8 mouse cellular contexts compared by ENCODE assay signal in the genomic region with DNA sequence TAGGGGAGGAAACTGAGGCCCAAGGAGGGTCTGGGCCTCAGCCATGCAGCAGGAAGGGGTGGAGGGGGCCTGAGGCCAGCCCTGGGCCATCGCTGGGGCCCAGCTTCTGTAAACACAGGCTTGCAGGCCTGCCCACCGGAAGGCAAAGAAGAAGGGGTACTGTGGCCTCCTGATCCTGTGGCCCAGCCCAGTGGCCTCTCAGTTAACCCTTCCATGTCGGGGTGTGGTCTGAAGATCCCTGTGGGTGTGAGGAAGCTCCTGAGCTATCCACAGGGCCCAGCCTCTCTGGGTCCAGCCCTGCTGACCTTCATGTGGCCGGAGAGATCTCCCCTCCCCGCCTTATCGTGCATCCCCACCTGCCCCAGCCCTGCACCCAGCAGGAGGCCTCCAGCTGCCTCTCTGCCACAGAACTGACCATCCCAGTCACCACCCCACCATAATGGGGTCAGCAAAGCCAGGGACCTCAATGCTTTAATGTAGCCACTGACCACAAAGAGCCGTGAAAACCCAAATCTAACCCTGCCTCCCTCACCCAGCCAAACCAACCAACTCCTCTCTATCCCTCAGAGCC. TPM values are rescaled to one million over a fixed set of nuclear protein-coding genes. Genes with fewer than 3 reads are reported as not detected.
DNase-seq lines count a peak whose midpoint lies in the region; ATAC-seq and TF ChIP-seq lines count a peak whose summit lies in the region.

No protein-coding gene starts in this region.

- no peak overlapping the region for H3K4me3 ChIP-seq in hindbrain, embryonic 12.5 days
- H3K4me3 ChIP-seq in hindbrain, embryonic 16.5 days (ENCODE audit: low read length) = no peak overlapping the region
- H3K4me3 ChIP-seq in G1E (ENCODE audit: low read depth, low read length) = peak overlapping the region; percentile 62; the same call in 1 of the 2 replicates
- H3K4me3 ChIP-seq in embryonic facial prominence, embryonic 12.5 days = 0 out of 2 replicates have a peak overlapping the region, but pooled peaks have one; percentile 0
- no peak overlapping the region; a peak in 1 of 4 replicates for H3K4me3 ChIP-seq in liver, embryonic 14.5 days (ENCODE audit: insufficient read depth in 1 of 2, low read depth in 2 of 2, low read length in 2 of 2)

- H3K4me2 ChIP-seq in hindbrain, embryonic 12.5 days (replicated peaks) = no peak overlapping the region
- H3K4me2 ChIP-seq in hindbrain, embryonic 16.5 days (ENCODE audit: low read length) = no peak overlapping the region
- no peak overlapping the region for H3K4me2 ChIP-seq in embryonic facial prominence, embryonic 12.5 days (replicated peaks)
- H3K4me2 ChIP-seq in liver, embryonic 14.5 days (ENCODE audit: low read depth) = peak overlapping the region; percentile 27

- peak overlapping the region; percentile 49 for H3K9ac ChIP-seq in hindbrain, embryonic 12.5 days
- no peak overlapping the region; the same call in 1 of the 2 replicates for H3K9ac ChIP-seq in hindbrain, embryonic 16.5 days (ENCODE audit: low read depth, low read length)
- H3K9ac ChIP-seq in embryonic facial prominence, embryonic 12.5 days = 0 out of 2 replicates have a peak overlapping the region, but pooled peaks have one; percentile 25
- no peak overlapping the region; the same call in 1 of the 2 replicates for H3K9ac ChIP-seq in liver, embryonic 14.5 days (replicated peaks)

- no peaks in the 10 kb centered on the region for H3K9me3 ChIP-seq in hindbrain, embryonic 12.5 days (replicated peaks)
- no peaks in the 10 kb centered on the region for H3K9me3 ChIP-seq in hindbrain, embryonic 16.5 days (ENCODE audit: control insufficient read depth, low read length)
- no peaks in the 10 kb centered on the region for H3K9me3 ChIP-seq in G1E (replicated peaks)
- H3K9me3 ChIP-seq in embryonic facial prominence, embryonic 12.5 days = no peaks in the 10 kb centered on the region
- H3K9me3 ChIP-seq in liver, embryonic 14.5 days (ENCODE audit: control insufficient read depth, low read length) = no peaks in the 10 kb centered on the region

- TF ChIP-seq EP300 in liver, embryonic 14.5 days (IDR thresholded peaks at IDR 0.05; ENCODE audit: low read depth) = no peak

- peak overlapping the region; percentile 74 for H3K27ac ChIP-seq in hindbrain, embryonic 12.5 days
- H3K27ac ChIP-seq in hindbrain, embryonic 16.5 days (ENCODE audit: low read depth, low read length) = no peak overlapping the region
- H3K27ac ChIP-seq in embryonic facial prominence, embryonic 12.5 days = peak overlapping the region; percentile 73
- H3K27ac ChIP-seq in liver, embryonic 14.5 days = peak overlapping the region; percentile 29

- H3K4me1 ChIP-seq in hindbrain, embryonic 12.5 days = peaks cover 30% of the 10 kb centered on the region
- H3K4me1 ChIP-seq in hindbrain, embryonic 16.5 days (ENCODE audit: control insufficient read depth, insufficient read depth, low read depth, low read length) = peaks cover 4% of the 10 kb centered on the region; the same call in 1 of the 2 replicates
- H3K4me1 ChIP-seq in G1E (ENCODE audit: insufficient read depth, low read depth, low read length) = peaks cover 71% of the 10 kb centered on the region
- H3K4me1 ChIP-seq in embryonic facial prominence, embryonic 12.5 days = peaks cover 32% of the 10 kb centered on the region
- peaks cover 28 to 38% of the 10 kb centered on the region in 2 experiments for H3K4me1 ChIP-seq in liver, embryonic 14.5 days (replicated peaks; ENCODE audit: control insufficient read depth in 2 of 2, insufficient read depth in 2 of 2, low read length in 1 of 2)

- TF ChIP-seq CTCF in G1E (IDR thresholded peaks at IDR 0.05; ENCODE audit: low read depth, low read length) = no peak
- no peak for TF ChIP-seq CTCF in liver, embryonic 14.5 days (IDR thresholded peaks at IDR 0.05; ENCODE audit: low read depth)

- DNase-seq in G1E (ENCODE audit: low spot score) = peak; percentile 65
- DNase-seq in liver, embryonic 14.5 days (ENCODE audit: low read depth in 3 of 3, low spot score in 3 of 3) = no peak
- no peak for DNase-seq in cerebellum, postnatal 4 days (ENCODE audit: low spot score in 2 of 2)
- DNase-seq in ovary, postnatal 10 days (ENCODE audit: low spot score) = no peak
- DNase-seq in B cell, adult 2 months = no peak

- no peak for ATAC-seq in hindbrain, embryonic 12.5 days (ENCODE audit: low FRiP score)
- no peak for ATAC-seq in hindbrain, embryonic 16.5 days
- ATAC-seq in G1E (ENCODE audit: extremely low read depth, insufficient number of reproducible peaks, low FRiP score, poor library complexity, severe bottlenecking) = peak; percentile 52; the same call in 1 of the 2 replicates
- ATAC-seq in embryonic facial prominence, embryonic 12.5 days (ENCODE audit: insufficient number of reproducible peaks, insufficient read depth, low FRiP score, low TSS enrichment) = no peak
- ATAC-seq in liver, embryonic 14.5 days (ENCODE audit: insufficient read depth) = peak; percentile 64

- no peaks in the 10 kb centered on the region for H3K27me3 ChIP-seq in hindbrain, embryonic 12.5 days
- H3K27me3 ChIP-seq in hindbrain, embryonic 16.5 days (replicated peaks; ENCODE audit: control insufficient read depth, insufficient read depth, low read length) = no peaks in the 10 kb centered on the region
- no peaks in the 10 kb centered on the region for H3K27me3 ChIP-seq in G1E (ENCODE audit: insufficient read depth, low read length)
- no peaks in the 10 kb centered on the region for H3K27me3 ChIP-seq in embryonic facial prominence, embryonic 12.5 days
- no peaks in the 10 kb centered on the region for H3K27me3 ChIP-seq in liver, embryonic 14.5 days (ENCODE audit: control insufficient read depth, insufficient read depth, low read length)

- WGBS in hindbrain, embryonic 12.5 days = 11% methylated on average over 7 of the region's 7 CpGs
- WGBS in hindbrain, embryonic 16.5 days = 15% methylated on average over 7 of the region's 7 CpGs
- 10% methylated on average over 7 of the region's 7 CpGs for WGBS in embryonic facial prominence, embryonic 12.5 days
- WGBS in liver, embryonic 14.5 days (ENCODE audit: insufficient replicate concordance) = 5% methylated on average over 7 of the region's 7 CpGs

- peaks cover 49% of the 10 kb centered on the region for H3K36me3 ChIP-seq in hindbrain, embryonic 12.5 days
- peaks cover 13% of the 10 kb centered on the region; the same call in 1 of the 2 replicates for H3K36me3 ChIP-seq in hindbrain, embryonic 16.5 days (ENCODE audit: control insufficient read depth, insufficient read depth, low read length)
- H3K36me3 ChIP-seq in G1E (replicated peaks) = peaks cover 98% of the 10 kb centered on the region
- peaks cover 40% of the 10 kb centered on the region for H3K36me3 ChIP-seq in embryonic facial prominence, embryonic 12.5 days
- H3K36me3 ChIP-seq in liver, embryonic 14.5 days (replicated peaks; ENCODE audit: control insufficient read depth, insufficient read depth, low read depth) = no peaks in the 10 kb centered on the region

RNA-seq across cellular contexts. Expression of a gene that starts 13.1 kb away (rescaled TPM):
- 89.4 and 100 TPM in 2 replicates for polyA plus RNA-seq in hindbrain, embryonic 12.5 days (2016; fragmentation: Nextera tagmentation; extraction: Ambion mirVana)
- 97.7 and 102 TPM in 2 replicates for polyA plus RNA-seq in hindbrain, embryonic 16.5 days (2015; fragmentation: Nextera tagmentation; extraction: Ambion mirVana)
- total RNA-seq in G1E (2014; fragmentation: Nextera tagmentation) = 28.5 and 37.3 TPM in 2 replicates
- total RNA-seq in G1E (2017) = 34.4 and 34.6 TPM in 2 replicates
- polyA plus RNA-seq in G1E (2012) = 69.0 and 69.5 TPM in 2 replicates
- polyA plus RNA-seq in embryonic facial prominence, embryonic 12.5 days (2016; fragmentation: Nextera tagmentation; extraction: Ambion mirVana) = 118 and 120 TPM in 2 replicates
- polyA plus RNA-seq in liver, embryonic 14.5 days (2012; rRNA removed) = 22.3 and 24.7 TPM in 2 replicates
- 58.4 TPM in 2 replicates for polyA plus RNA-seq in liver, embryonic 14.5 days (2014; fragmentation: Nextera tagmentation; extraction: Ambion mirVana)

RNA-seq across cellular contexts. Expression of a gene that starts 20.0 kb away (rescaled TPM):
- polyA plus RNA-seq in hindbrain, embryonic 12.5 days (2016; fragmentation: Nextera tagmentation; extraction: Ambion mirVana) = 4.7 and 5.3 TPM in 2 replicates
- 1.6 and 1.7 TPM in 2 replicates for polyA plus RNA-seq in hindbrain, embryonic 16.5 days (2015; fragmentation: Nextera tagmentation; extraction: Ambion mirVana)
- total RNA-seq in G1E (2014; fragmentation: Nextera tagmentation) (35.4 and 41.3 TPM in 2 replicates), G1E (2017) (32.8 and 35.1 TPM in 2 replicates)
- 164 and 202 TPM in 2 replicates for polyA plus RNA-seq in G1E (2012)
- 4.9 and 6.6 TPM in 2 replicates for polyA plus RNA-seq in embryonic facial prominence, embryonic 12.5 days (2016; fragmentation: Nextera tagmentation; extraction: Ambion mirVana)
- 5.5 and 6.4 TPM in 2 replicates for polyA plus RNA-seq in liver, embryonic 14.5 days (2012; rRNA removed)
- 3.4 and 3.9 TPM in 2 replicates for polyA plus RNA-seq in liver, embryonic 14.5 days (2014; fragmentation: Nextera tagmentation; extraction: Ambion mirVana)

RNA-seq across cellular contexts. Expression of a gene that starts 23.7 kb away (rescaled TPM):
- polyA plus RNA-seq in hindbrain, embryonic 12.5 days (2016; fragmentation: Nextera tagmentation; extraction: Ambion mirVana) = 0.23 and 0.44 TPM in 2 replicates
- 0.45 and 0.46 TPM in 2 replicates for polyA plus RNA-seq in hindbrain, embryonic 16.5 days (2015; fragmentation: Nextera tagmentation; extraction: Ambion mirVana)
- total RNA-seq in G1E (2014; fragmentation: Nextera tagmentation) (0.60 TPM in 1 of 2 replicates, not detected in the other), G1E (2017) (0.44 TPM in 1 of 2 replicates, not detected in the other)
- polyA plus RNA-seq in G1E (2012) = 0.07 and 0.10 TPM in 2 replicates
- 0.50 and 0.92 TPM in 2 replicates for polyA plus RNA-seq in embryonic facial prominence, embryonic 12.5 days (2016; fragmentation: Nextera tagmentation; extraction: Ambion mirVana)
- polyA plus RNA-seq in liver, embryonic 14.5 days (2012; rRNA removed) = 0.01 and 0.03 TPM in 2 replicates
- polyA plus RNA-seq in liver, embryonic 14.5 days (2014; fragmentation: Nextera tagmentation; extraction: Ambion mirVana) = 0.13 TPM in 1 of 2 replicates, not detected in the other

RNA-seq across cellular contexts. Expression of a gene that starts 25.8 kb away (rescaled TPM):
- 173 and 184 TPM in 2 replicates for polyA plus RNA-seq in hindbrain, embryonic 12.5 days (2016; fragmentation: Nextera tagmentation; extraction: Ambion mirVana)
- polyA plus RNA-seq in hindbrain, embryonic 16.5 days (2015; fragmentation: Nextera tagmentation; extraction: Ambion mirVana) = 293 and 300 TPM in 2 replicates
- total RNA-seq in G1E (2014; fragmentation: Nextera tagmentation) (118 and 134 TPM in 2 replicates), G1E (2017) (35.0 and 35.8 TPM in 2 replicates)
- polyA plus RNA-seq in G1E (2012) = 185 and 203 TPM in 2 replicates
- 159 and 166 TPM in 2 replicates for polyA plus RNA-seq in embryonic facial prominence, embryonic 12.5 days (2016; fragmentation: Nextera tagmentation; extraction: Ambion mirVana)
- polyA plus RNA-seq in liver, embryonic 14.5 days (2012; rRNA removed) = 34.7 and 41.4 TPM in 2 replicates
- polyA plus RNA-seq in liver, embryonic 14.5 days (2014; fragmentation: Nextera tagmentation; extraction: Ambion mirVana) = 38.5 and 46.0 TPM in 2 replicates

RNA-seq across cellular contexts. Expression of a gene that starts 30.1 kb away (rescaled TPM):
- 1.2 and 1.6 TPM in 2 replicates for polyA plus RNA-seq in hindbrain, embryonic 12.5 days (2016; fragmentation: Nextera tagmentation; extraction: Ambion mirVana)
- 3.1 and 3.7 TPM in 2 replicates for polyA plus RNA-seq in hindbrain, embryonic 16.5 days (2015; fragmentation: Nextera tagmentation; extraction: Ambion mirVana)
- total RNA-seq in G1E (2014; fragmentation: Nextera tagmentation) = 0.30 and 0.39 TPM in 2 replicates
- total RNA-seq in G1E (2017) = 0.33 and 0.93 TPM in 2 replicates
- 0.33 and 0.56 TPM in 2 replicates for polyA plus RNA-seq in G1E (2012)
- 0.85 and 1.4 TPM in 2 replicates for polyA plus RNA-seq in embryonic facial prominence, embryonic 12.5 days (2016; fragmentation: Nextera tagmentation; extraction: Ambion mirVana)
- polyA plus RNA-seq in liver, embryonic 14.5 days (2012; rRNA removed) = 0.17 and 0.30 TPM in 2 replicates
- polyA plus RNA-seq in liver, embryonic 14.5 days (2014; fragmentation: Nextera tagmentation; extraction: Ambion mirVana) = 0.11 TPM in 1 of 2 replicates, not detected in the other

Comparison
In these comparisons a context has a peak if more than half of its experiments do, and no peak if none do; other contexts are left out.
1. H3K9ac ChIP-seq: peak in hindbrain, embryonic 12.5 days (single experiment) and embryonic facial prominence, embryonic 12.5 days (single experiment); none in hindbrain, embryonic 16.5 days (single experiment) and liver, embryonic 14.5 days (single experiment).
2. ATAC-seq: peak in G1E (single experiment) and liver, embryonic 14.5 days (single experiment); none in hindbrain, embryonic 12.5 days (single experiment), hindbrain, embryonic 16.5 days (single experiment) and embryonic facial prominence, embryonic 12.5 days (single experiment).
3. H3K4me3 ChIP-seq: peak in G1E (single experiment) and embryonic facial prominence, embryonic 12.5 days (single experiment); none in hindbrain, embryonic 12.5 days (single experiment), hindbrain, embryonic 16.5 days (single experiment) and liver, embryonic 14.5 days (0 of 2).
4. RNA of a gene that starts 20.0 kb away (polyA plus RNA-seq): 164 to 202 TPM in G1E; 3.4 to 6.4 TPM in liver, embryonic 14.5 days, 4.7 to 5.3 TPM in hindbrain, embryonic 12.5 days, 4.9 to 6.6 TPM in embryonic facial prominence, embryonic 12.5 days and 1.6 to 1.7 TPM in hindbrain, embryonic 16.5 days; every median in the first group is over 10 times any median in the second.